Mouse (Mus musculus) heart, postnatal 36 days (tissue): ENCODE data around the gene Rasl10a. TPM values are rescaled to one million over a fixed set of nuclear protein-coding genes. Genes with fewer than 3 reads are reported as not detected.
A peak's percentile ranks its signal among the peaks of the same experiment; 100 is the strongest.
"Not testable (repeated sequence)": the region's sequence is repeated elsewhere in the genome, so short reads cannot be mapped to it uniquely, and the experiment has no call there.

Experiments used
- DNase-seq, 2 experiments: peaks; one replicate each; pipeline ENCODE4 v3.0.0; 2021 to 2022
- intact Hi-C: fragments of 180-260 bp; cut with DNase I; formaldehyde crosslinking; loops from one replicate; pipeline ENCODE4 v1.15.1; 2025
- total RNA-seq, 2 experiments: library from RNA; stranded (reverse); gene quantifications; 2 replicates each; pipeline ENCODE4 v1.2.3; 2021

The Rasl10a gene
- total RNA-seq, 2 experiments from 2014 or later: 5.1 to 9.5 TPM

GRCm38 (mm10) chr11:5068126-5068971, 10.4 kb downstream of the Rasl10a start:
- intact Hi-C loops: no loop called here
- DNase-seq: no peak

GRCm38 (mm10) chr11:5074882-5075281, 17.0 kb downstream of the Rasl10a start:
- no peak for DNase-seq
- intact Hi-C loops: no loop called here

DNA sequence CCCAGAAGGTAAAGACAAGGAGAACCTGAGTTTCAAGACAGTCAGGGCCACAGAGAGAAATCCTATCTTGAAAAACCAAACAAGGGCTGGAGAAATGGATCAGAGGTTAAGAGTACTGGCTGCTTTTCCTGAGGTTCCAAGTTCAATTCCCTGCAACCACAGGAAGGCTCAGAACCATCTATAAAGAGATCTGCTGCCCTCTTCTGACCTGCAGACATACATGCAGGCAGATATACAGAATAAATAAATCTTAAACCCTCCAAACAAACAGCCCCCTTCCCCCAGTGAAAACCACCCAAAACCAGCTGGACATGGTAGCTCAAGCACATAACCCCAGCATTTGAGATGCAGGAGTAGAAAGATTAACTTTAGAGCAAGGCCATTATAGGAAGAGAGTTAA, 17.8 kb downstream of the Rasl10a start:
- intact Hi-C loops: no loop called here
- no peak for DNase-seq

- DNase-seq, intact Hi-C loops: not testable (repeated sequence)
Measured at GRCm38 (mm10) chr11:5076843-5077242, 18.9 kb downstream of the Rasl10a start.

DNA sequence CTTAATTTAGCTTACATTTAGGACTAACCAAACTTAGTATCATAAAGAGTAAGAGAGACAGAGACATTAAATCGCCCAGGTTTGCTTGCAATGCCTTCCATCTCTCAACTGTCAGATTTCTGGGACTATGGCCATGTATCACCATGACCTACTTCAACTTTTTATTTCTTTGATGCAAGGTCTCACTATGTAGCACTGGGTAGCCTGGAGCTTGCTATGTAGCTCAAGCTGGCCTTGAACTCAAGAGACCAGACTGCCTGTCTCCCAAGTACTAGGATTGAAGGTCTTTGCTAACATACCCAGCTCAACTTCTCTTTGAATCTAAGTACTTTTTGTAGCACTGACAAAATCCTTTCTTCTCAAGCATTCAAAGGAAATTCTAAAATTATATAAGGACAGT, 31.2 kb downstream of the Rasl10a start:
- intact Hi-C loops: no loop called here
- DNase-seq: no peak

DNA sequence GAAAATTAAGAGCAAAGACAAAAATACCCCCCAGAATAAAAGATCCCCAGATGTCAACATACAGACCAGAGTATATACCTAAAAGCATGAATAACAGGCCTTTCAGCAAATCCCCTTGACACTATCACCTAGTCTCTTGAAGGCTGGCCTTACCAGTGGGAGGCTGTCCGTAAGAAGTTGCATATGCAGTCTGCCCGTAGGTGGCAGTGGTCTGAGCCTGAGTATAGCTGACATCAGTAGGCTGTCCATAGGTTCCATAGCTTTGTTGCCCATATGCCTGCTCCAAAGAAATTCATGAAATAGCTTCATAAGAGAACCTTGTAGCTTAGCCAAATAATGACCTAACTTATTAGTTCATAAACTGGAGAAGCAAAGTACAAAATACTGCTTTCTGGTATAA, 33.8 kb downstream of the Rasl10a start:
- intact Hi-C loops: loop anchor here (10.0 kb wide), 1 partner anchor 997 kb away; the partner anchor contains the start of gene Mtfp1
- DNase-seq: no peak

DNA sequence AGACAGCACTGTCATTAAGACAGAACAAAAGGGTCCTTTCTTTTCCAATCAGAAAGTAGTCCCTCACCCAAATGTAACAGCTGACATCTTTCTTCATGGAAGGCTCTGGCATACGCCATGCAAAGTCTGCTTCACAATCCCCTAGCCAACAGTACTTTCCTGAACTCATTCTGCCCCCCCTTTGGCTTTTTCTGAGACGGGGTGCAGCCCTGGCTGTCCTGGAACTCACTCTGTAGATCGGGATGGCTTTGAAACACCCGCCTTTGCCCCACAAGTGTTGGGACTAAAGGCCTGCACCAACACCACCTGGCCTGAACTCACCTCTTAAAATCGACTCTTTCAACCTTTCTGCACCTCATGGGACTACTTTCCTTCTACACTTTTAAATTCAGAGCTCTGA, 37.9 kb downstream of the Rasl10a start:
- intact Hi-C loops: loop anchor here (10.0 kb wide), 1 partner anchor 1001 kb away; the partner anchor contains the start of gene Mtfp1
- DNase-seq: no peak

GRCm38 (mm10) chr11:5096480-5097020, 38.6 kb downstream of the Rasl10a start:
- intact Hi-C loops: loop anchor here (10.0 kb wide), 1 partner anchor 1002 kb away; the partner anchor contains the start of gene Mtfp1
- DNase-seq: no peak

- intact Hi-C loops: loop anchor here (2.0 to 10.0 kb wide), 2 partner anchors 33 to 1003 kb away; partner anchors contain the start of genes Gas2l1 and Mtfp1
- peak; percentile 49 to 63 for DNase-seq
Measured at GRCm38 (mm10) chr11:5098035-5098735, 40.3 kb downstream of the Rasl10a start.

- intact Hi-C loops: loop anchor here (2.0 to 10.0 kb wide), 2 partner anchors 34 to 1004 kb away; partner anchors contain the start of genes Gas2l1 and Mtfp1
- peak; percentile 98 to 100 for DNase-seq
Measured at GRCm38 (mm10) chr11:5098736-5099542, 41.0 kb downstream of the Rasl10a start, which contains the start of the genes Rhbdd3 and Ewsr1. Rhbdd3 (plus strand) TSS chr11:5098926. Ewsr1 (minus strand) TSS chr11:5099266.

DNA sequence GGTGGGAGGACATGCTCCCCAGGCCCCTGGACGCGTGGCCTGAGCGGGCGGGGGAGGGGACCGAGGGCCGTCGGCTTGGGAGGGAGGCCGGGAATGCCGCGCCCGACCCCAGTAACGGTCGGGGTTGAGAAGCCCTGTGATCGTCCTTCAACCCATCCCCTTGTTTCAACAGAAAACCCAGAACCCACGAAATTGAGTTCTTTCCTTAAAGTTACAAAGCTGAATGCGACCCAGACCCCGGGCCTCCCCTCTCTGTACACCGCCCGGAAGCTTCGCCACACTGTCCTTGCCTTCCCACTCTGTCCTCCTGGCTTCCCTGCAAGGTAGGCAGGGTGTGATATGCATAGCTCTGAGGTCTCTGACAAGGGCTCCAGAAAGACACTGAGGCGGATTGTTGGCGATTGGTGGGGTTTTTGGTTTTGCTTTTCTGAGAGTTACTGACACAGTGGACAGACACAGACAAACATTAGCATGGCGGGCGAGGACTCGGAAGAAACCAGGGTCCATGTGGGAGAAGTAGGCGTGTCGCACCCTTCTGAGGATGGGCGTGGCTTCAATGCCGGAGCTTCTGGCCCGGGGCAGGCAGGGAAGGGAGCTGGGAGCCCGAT, 41.8 kb downstream of the Rasl10a start:
- peak; percentile 80 to 83 for DNase-seq
- intact Hi-C loops: loop anchor here (2.0 to 10.0 kb wide), 3 partner anchors 35 to 1005 kb away; partner anchors contain the start of genes Gas2l1, Kremen1 and Mtfp1

DNA sequence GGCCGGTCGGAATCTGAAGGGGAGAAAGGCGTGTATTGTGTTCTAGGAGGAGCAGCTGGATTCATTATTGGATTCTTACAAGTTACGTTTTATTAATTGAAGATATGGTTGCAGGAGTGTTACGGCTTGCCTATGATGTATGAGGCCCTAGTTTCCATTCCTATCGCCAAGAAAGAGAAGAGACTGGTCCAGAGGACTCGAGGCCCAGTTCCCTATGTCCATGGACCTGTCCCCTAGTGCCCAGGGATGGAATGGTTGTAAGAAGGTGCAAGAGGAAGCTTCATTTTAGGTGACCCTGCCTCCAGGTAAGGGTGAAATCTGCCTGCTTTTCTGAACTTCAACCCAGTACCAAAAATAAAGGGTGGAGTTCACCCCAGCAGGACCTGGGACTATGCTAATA, 42.4 kb downstream of the Rasl10a start:
- intact Hi-C loops: loop anchor here (5.0 kb wide), 1 partner anchor 162 kb away; the partner anchor contains the start of gene Kremen1
- DNase-seq: no peak

- intact Hi-C loops: loop anchor here (5.0 kb wide), 1 partner anchor 162 kb away; the partner anchor contains the start of gene Kremen1
- DNase-seq: no peak
Measured at GRCm38 (mm10) chr11:5100801-5101200, 42.9 kb downstream of the Rasl10a start.

- DNase-seq: no peak
- intact Hi-C loops: loop anchor here (5.0 kb wide), 1 partner anchor 161 kb away; the partner anchor contains the start of gene Kremen1
Measured at GRCm38 (mm10) chr11:5101641-5102040, 43.7 kb downstream of the Rasl10a start.

- intact Hi-C loops: loop anchor here (5.0 kb wide), 1 partner anchor 160 kb away; the partner anchor contains the start of gene Kremen1
Measured at GRCm38 (mm10) chr11:5102384-5102783, 44.5 kb downstream of the Rasl10a start.

DNA sequence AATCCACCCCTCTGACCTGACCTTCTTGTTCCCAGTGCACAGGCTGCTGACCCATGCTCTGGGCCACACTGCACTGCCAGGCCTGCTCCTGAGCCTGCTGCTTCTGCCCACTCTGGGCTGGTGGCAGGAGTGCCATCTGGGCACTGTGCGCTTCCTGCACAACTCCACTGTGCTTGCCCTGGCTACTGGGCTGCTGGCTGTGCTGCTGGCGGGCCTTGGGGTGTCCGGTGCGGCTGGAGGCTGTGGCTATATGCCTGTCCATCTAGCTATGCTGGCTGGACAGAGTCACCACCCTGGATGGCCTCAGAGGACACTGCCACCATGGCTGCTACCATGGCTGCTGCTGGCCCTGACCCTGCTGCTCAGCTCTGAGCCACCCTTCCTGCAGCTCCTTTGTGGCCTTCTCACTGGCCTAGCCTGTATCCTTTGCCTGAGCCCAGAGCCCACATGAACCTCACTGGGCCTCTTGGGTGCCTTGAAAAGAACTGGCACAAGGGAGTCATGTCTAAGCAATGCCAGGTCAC, 46.1 kb downstream of the Rasl10a start:
- DNase-seq: no peak
- intact Hi-C loops: loop anchor here (5.0 kb wide), 1 partner anchor 158 kb away; the partner anchor contains the start of gene Kremen1

More at GRCm38 (mm10) chr11:5102384-5102783, 44.5 kb downstream of the Rasl10a start:
- no peak for DNase-seq

DNA sequence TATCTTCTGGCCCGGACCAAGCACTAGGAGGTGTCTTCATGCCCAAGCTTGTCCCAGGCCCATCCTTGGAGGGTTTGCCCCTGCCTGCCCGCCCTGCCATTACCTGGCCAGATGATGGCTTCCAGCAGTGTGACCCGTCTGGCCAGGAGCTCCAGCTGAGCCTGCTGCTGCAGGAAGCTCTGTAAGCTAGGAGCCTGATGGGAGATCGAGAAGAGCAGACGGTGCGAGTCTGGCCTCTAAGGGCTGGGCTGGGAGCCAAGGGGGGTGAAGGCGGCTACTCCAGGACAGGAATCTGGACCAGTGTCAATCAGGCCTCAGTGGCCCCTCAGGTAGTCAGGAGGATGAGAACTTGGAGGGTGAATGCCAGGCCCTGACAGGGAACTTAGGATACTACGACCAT, 51.5 kb downstream of the Rasl10a start:
- no peak for DNase-seq
- intact Hi-C loops: no loop called here
